Mouse (Mus musculus) left cerebral cortex, postnatal 36 days (tissue): ENCODE results near the gene Col17a1. TPM values are rescaled to one million over a fixed set of nuclear protein-coding genes. Genes with fewer than 3 reads are reported as not detected.

Experiments used
- DNase-seq, 2 experiments: peaks; one replicate each; pipeline ENCODE4 v3.0.0; 2021 to 2022; ENCODE audit warnings: low spot score in 2 of 2, mixed read lengths in 1 of 2
- intact Hi-C: fragments of 180-260 bp; cut with DNase I; formaldehyde crosslinking; loops from one replicate; pipeline ENCODE4 v1.15.1; 2025
- total RNA-seq, 2 experiments: library from RNA; stranded (reverse); gene quantifications; 2 replicates each; pipeline ENCODE4 v1.2.3; 2021

The Col17a1 gene
- total RNA-seq, 2 experiments from 2014 or later, result 0.32 TPM

DNA sequence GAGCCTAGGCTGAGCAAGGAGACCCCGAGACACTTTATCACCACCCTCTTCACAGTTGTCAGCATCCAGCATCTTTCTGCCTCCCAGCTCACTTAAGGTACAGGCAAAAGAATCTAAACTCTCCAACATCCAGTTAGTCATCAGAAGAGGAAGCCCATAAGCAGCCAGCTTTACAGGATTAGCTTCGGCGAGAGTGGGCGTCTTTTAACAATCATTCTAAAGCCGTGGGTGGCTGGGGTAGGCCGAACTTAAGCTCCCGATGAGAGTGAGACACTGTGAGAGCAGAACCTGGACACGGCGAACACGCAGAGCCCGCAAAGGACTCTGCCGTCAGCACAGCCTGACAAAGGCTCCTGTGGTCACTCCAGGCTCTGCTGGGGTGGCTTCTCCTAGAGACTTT is 13.2 kb downstream of the Col17a1 start:
- DNase-seq, result peak; percentile 50 to 63
- intact Hi-C loops, result loop anchor here (2.0 kb wide), 1 partner anchor 52 kb away; the partner anchor contains the start of gene Sfr1

DNA sequence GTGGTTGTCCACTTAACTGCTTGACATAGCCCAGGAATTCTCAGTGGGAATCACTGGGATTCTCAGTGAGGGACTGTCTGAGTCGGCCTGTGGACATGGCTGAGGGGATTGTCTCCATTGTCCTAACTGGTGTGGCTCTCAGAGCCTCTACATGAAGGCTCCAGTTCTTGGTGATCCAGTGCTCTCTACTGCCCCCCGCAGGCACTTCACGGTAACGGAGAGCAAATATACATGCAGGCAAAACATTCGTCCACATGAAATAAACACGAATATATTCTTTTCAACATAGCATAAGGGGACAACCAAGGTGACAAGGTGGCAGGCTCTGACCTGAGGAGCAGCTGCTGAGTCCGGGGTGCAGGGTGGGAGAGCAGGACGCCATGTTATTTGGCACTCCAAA is 17.5 kb downstream of the Col17a1 start:
- intact Hi-C loops, result no loop called here
- DNase-seq, result no peak

DNA sequence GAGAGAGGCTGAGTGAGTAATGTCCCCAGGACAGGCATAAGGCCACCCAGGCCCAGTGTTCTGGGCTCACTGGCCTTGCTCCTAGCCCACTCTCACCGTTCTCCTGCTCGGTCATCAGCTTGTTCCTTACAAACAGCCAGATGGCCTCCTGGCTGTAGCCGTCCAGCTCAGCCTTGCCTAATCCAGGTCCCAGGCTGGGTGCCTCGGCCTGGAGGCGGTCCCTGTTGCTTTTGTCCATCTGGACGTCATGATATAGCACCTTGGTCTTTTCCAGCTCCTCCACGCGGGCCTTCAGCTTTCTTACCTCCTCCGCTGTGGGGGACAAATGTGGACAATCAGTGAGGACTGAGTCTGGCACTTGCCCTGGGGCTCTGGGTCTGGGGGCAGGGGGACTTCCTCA is 23.5 kb downstream of the Col17a1 start:
- intact Hi-C loops, result no loop called here
- no peak for DNase-seq

- intact Hi-C loops, result no loop called here
- no peak for DNase-seq
Observed at GRCm38 (mm10) chr19:47667601-47668000, 24.3 kb downstream of the Col17a1 start.

DNA sequence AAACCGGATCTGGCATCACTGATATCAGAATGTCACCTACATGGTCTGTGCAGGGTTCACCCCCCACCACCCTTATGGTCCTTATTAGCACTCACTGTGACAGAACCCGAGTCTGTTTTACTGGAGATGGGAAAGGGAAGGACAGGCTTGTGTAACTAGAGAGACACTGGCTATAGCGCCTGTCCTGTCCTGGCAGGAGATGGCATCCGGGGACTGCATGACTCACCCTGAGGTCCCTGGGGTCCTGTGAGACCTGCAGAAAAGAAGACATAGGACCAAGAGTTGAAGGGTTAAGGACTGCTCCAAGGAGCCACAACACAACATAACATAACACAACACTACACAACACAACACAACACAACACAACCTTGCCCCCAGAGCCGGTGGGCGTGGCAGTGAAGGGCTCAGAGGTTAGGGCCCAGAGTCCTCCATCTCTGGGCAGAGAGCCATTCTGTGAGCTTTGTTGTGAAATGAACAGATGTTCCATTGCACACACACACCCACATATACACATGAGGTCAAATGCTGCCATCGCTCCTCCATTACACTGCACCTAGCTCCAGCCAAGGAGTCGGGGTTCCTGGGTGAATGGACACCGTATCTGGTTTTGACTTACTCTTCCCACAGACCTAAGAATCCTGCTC is 32.0 kb downstream of the Col17a1 start:
- intact Hi-C loops, result loop anchor here (2.0 to 10.0 kb wide), 2 partner anchors 161 to 275 kb away; partner anchors contain the start of gene Cfap58
- no peak for DNase-seq

- intact Hi-C loops, result loop anchor here (2.0 to 10.0 kb wide), 2 partner anchors 162 to 276 kb away; partner anchors contain the start of gene Cfap58
- peak; percentile 44 to 54 for DNase-seq
Observed at GRCm38 (mm10) chr19:47658914-47659535, 32.9 kb downstream of the Col17a1 start.

DNA sequence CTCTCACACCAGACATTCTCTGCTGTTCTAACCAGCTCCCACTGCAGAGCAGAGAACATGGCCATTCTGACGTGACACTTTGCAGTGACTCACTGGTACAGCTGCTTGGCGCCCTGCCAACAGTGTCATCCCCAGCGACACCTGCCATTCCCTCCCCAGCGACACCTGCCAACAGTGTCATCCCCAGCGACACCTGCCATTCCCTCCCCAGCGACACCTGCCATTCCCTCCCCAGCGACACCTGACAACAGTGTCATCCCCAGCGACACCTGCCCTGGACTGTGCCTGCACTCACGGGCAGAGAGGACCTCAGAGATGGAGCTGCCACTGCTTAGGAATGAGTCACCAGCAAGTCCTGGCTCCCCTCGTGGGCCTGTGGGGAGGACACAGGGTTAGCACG is 37.0 kb downstream of the Col17a1 start:
- intact Hi-C loops, result loop anchor here (10.0 kb wide), 1 partner anchor 280 kb away; the partner anchor contains the start of gene Cfap58
- no peak for DNase-seq

- intact Hi-C loops, result loop anchor here (10.0 kb wide), 1 partner anchor 282 kb away; the partner anchor contains the start of gene Cfap58
- no peak for DNase-seq
Observed at GRCm38 (mm10) chr19:47653173-47653572, 38.7 kb downstream of the Col17a1 start.

GRCm38 (mm10) chr19:47652255-47652654 is 39.6 kb downstream of the Col17a1 start:
- intact Hi-C loops, result loop anchor here (10.0 kb wide), 1 partner anchor 283 kb away; the partner anchor contains the start of gene Cfap58
- DNase-seq, result no peak

- intact Hi-C loops, result loop anchor here (10.0 kb wide), 1 partner anchor 284 kb away; the partner anchor contains the start of gene Cfap58
- DNase-seq, result no peak
Observed at GRCm38 (mm10) chr19:47651160-47651480, 40.8 kb downstream of the Col17a1 start.

GRCm38 (mm10) chr19:47650366-47651159 is 41.3 kb downstream of the Col17a1 start:
- intact Hi-C loops, result loop anchor here (10.0 kb wide), 1 partner anchor 284 kb away; the partner anchor contains the start of gene Cfap58
- no peak for DNase-seq

DNA sequence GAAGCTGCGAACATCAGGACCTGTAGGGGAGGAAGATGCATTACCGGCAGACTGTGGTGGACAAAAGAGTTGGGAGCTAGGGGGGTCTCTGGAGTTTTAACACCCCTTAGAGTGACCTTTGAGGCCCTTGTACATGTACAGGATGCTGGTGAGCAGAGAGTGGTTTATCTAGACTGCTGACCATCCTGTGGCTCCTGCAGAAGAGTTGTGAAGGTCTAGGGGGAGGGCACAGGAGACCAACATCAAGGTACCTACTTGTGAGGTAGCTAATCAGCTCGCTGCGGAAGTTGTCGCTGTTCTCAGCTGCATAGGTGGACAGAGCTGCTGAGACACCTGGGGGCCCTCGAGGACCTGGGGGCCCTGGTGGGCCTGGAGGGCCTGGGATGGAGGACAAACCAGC is 42.8 kb downstream of the Col17a1 start:
- no peak for DNase-seq
- intact Hi-C loops, result no loop called here

DNA sequence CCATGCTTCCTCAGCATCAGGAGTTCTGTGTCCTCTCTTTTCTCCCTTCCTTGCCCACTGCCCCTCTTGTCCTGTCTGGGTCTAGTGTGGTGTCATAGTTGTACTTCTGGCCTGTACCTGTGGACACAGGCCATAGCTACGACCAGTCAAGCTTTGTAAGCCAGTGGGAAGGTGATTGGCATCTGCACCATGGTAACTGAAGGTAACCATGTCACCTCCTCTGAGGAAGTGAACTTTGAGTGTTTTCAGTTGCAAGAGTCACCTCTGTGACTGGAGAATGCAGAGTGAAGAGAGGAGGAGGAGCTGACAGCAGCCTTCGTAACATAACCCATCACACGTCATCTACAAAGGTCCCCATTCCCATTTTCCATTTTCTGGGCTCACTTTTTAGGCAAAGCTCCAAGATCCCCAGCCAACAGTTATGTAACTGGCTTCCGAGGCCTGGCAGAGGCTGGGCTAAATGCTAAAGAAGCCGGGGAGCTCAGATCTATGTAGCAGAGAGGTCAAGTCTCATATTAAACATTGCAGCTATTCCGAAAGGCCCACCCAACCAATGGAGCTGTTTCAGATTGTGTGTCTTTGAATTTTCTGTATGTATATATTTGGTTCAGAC is 45.3 kb downstream of the Col17a1 start:
- intact Hi-C loops, result no loop called here
- no peak for DNase-seq

GRCm38 (mm10) chr19:47645583-47645982 is 46.3 kb downstream of the Col17a1 start:
- intact Hi-C loops, result no loop called here
- no peak for DNase-seq

DNA sequence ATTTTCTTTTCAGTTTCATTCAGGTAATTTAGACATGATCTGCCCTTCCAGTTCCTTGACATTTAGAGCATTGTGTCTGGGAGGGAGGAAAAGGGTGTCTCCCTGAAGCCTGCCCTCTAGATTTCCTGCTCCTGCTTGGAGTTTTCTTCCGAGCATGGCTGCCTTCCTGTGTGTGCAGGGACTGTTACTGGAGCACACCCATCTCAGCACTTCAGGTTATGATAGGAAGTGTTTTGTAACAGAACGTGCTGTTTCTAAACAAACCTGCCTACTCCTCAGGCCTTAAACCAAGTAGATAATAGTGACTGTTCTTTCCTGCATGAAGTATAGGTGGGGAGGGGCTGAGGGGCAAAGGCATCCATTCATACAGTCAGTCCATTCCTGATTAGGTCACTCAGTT is 48.0 kb downstream of the Col17a1 start:
- no peak for DNase-seq
- intact Hi-C loops, result no loop called here

GRCm38 (mm10) chr19:47635380-47635779 is 56.5 kb downstream of the Col17a1 start:
- DNase-seq, result no peak
- intact Hi-C loops, result no loop called here

DNA sequence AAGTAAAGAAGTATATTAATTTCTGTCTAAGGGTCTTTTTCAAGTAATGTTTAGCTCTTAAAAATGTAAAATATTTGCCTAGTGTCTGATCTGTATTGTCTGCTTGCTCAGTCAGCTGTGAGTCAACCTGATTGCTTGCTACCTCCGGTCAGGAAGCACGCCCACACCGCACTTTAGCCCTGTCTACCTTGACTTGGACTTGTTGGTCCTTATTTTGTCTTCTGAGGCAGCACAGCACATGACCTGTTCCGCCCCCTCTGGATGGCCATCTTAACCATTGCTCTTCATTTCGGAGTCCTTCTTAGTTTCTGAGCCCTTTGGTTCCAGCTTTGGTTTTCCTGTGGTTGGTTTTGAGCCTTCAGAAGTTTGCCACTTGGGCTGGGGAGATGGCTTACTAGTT is 60.1 kb downstream of the Col17a1 start:
- intact Hi-C loops, result no loop called here
- no peak for DNase-seq

DNA sequence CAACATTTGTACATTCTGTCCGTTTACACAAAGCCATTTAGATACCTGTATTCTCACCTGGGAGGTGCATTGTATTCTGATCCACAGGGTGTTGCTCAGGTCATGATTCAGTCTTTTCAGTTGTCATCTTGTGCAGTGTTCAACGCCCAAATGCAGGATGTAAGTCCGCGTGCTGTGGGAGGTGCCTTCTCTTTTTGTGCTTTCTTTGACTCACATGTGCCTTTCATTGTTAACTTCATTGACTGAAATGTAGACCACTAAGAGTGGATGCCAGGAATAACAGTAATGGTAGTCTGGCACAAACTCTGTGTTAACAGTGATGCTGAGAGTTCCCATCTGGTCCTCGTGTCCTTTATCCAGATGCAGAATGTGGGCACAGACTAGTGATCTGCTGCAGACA is 61.5 kb downstream of the Col17a1 start:
- intact Hi-C loops, result no loop called here
- DNase-seq, result no peak

DNA sequence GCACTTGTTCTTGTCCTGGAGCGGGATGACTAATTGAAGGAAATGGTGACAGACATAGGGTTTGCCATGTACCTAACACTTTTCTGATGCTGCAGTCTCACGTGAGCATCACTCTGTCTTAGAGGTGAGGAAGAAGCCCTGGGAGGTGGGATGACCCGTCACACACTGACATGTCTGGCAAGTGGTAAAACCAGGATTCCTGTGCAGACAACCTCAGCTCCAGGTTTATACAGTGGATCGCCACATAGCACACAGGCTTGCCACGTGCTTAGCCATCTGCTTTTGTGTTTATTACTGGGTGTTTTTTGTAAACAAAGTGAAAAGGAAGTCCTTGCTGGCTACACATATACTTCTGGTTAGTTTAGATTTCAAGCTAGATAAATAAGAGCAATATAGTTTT is 62.8 kb downstream of the Col17a1 start:
- intact Hi-C loops, result loop anchor here (10.0 kb wide), 1 partner anchor 274 kb away; no protein-coding TSS in a partner anchor

DNA sequence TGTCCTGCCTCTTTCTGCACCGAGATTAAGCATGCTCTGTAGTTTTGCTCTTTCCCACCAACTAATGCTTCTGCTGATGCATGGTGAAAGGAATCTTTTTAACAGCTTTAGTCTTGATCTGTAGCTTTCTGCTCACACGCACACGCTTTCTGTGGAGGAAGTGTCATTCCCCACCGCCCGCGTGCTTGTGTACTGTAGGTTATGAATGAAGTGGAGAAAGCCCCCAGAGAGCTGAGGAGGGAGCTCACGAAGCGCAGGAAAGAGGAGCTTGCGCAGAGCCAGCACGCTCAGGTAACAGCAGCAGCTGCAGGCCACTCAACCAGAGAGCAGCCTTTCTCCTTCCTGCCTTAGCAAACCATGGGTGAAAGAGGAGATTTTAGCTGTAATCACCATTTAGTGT is 64.4 kb downstream of the Col17a1 start:
- intact Hi-C loops, result loop anchor here (10.0 kb wide), 1 partner anchor 273 kb away; no protein-coding TSS in a partner anchor
- peak in 1 of 2 experiments; percentile 35 for DNase-seq

More for the DNA sequence above, 62.8 kb downstream of the Col17a1 start:
- no peak for DNase-seq
